Mouse (Mus musculus) liver, adult 2 months (tissue): Measurements from ENCODE around the gene Scin. TPM values are rescaled to one million over a fixed set of nuclear protein-coding genes. Genes with fewer than 3 reads are reported as not detected.

ENCODE experiments used
- DNase-seq: peaks from one replicate; pipeline ENCODE4 v3.0.0-alpha.2; 2011; ENCODE audit warnings: low read depth, low spot score; ENCODE audit errors: extremely low read depth
- H3K27ac ChIP-seq: fragments of 200-500 bp; replicated peaks from 2 replicates; pipeline ENCODE4 v1.5.1; 2012; ENCODE audit warnings: low read depth, mild to moderate bottlenecking, control low read depth, inconsistent platforms, low read length; ENCODE audit not compliant: insufficient read depth
- H3K27me3 ChIP-seq: fragments of 200-500 bp; 2 replicates; pipeline ENCODE4 v1.6.1; 2012; ENCODE audit warnings: mild to moderate bottlenecking, moderate library complexity, low read length, inconsistent platforms; ENCODE audit not compliant: control insufficient read depth, insufficient read depth
- H3K36me3 ChIP-seq: fragments of 200-500 bp; 2 replicates; pipeline ENCODE4 v1.6.1; 2012; ENCODE audit warnings: low read length, inconsistent platforms; ENCODE audit not compliant: control insufficient read depth, insufficient read depth
- H3K4me1 ChIP-seq: fragments of 200-500 bp; 2 replicates; pipeline ENCODE4 v1.6.1; 2011; ENCODE audit warnings: low read length; ENCODE audit not compliant: control insufficient read depth, insufficient read depth
- H3K4me3 ChIP-seq: fragments of 200-500 bp; 2 replicates; pipeline ENCODE4 v1.5.1; 2011; ENCODE audit warnings: low read depth, mild to moderate bottlenecking, control low read depth, low read length, moderate library complexity; ENCODE audit not compliant: insufficient read depth
- H3K79me2 ChIP-seq: fragments of 200-500 bp; 2 replicates; pipeline ENCODE4 v1.6.1; 2012; ENCODE audit warnings: inconsistent platforms, mild to moderate bottlenecking, low read length, moderate library complexity; ENCODE audit not compliant: control insufficient read depth, insufficient read depth
- H3K9ac ChIP-seq: fragments of 200-500 bp; 2 replicates; pipeline ENCODE4 v1.6.1; 2012; ENCODE audit warnings: low read depth, mild to moderate bottlenecking, control low read depth, inconsistent platforms, low read length
- CTCF ChIP-seq: fragments of 200-500 bp; IDR thresholded peaks from 2 replicates; pipeline ENCODE4 v1.5.1; 2011; ENCODE audit warnings: low read depth, low read length, control low read depth
- POLR2A ChIP-seq: fragments of 200-500 bp; IDR thresholded peaks from 2 replicates; pipeline ENCODE4 v1.6.1; 2011; ENCODE audit warnings: low read length, control low read depth; ENCODE audit not compliant: insufficient read depth; ENCODE audit errors: extremely low read depth
- WGBS: fragments of 180-500 bp; shearing (Covaris S2); methylation state at CpG from one replicate; pipeline ENCODE4 v1.1.7; 2018; 5-methylcytosine and 5-hydroxymethylcytosine counted together
- polyA plus RNA-seq: library from polyadenylated mRNA; depleted of rRNA; stranded (reverse); fragments of >200 nt; gene quantifications from 2 replicates; pipeline ENCODE4 v1.2.3, GENCODE M21; 2012
- total RNA-seq: library from RNA; depleted of rRNA; stranded (reverse); fragments of >200 nt; gene quantifications from 2 replicates; pipeline ENCODE4 v1.2.3, GENCODE M21; 2014

Gene Scin
- total and polyA plus RNA-seq, 2 experiments: 0.04 TPM; not detected in 1

- H3K79me2 ChIP-seq: no peaks in the 10 kb centered on the region; the same call in 1 of the 2 replicates
- H3K9ac ChIP-seq: no peak overlapping the region
- H3K27ac ChIP-seq: peak overlapping the region; percentile 65
- no peaks in the 10 kb centered on the region for H3K36me3 ChIP-seq
- H3K4me1 ChIP-seq: peaks cover 14% of the 10 kb centered on the region
- 39% methylated on average over 3 of the region's 3 CpGs for WGBS
- peak; percentile 92 for DNase-seq
- no peak overlapping the region for H3K4me3 ChIP-seq
- TF ChIP-seq POLR2A: no peak
- no peak for TF ChIP-seq CTCF
- no peaks in the 10 kb centered on the region for H3K27me3 ChIP-seq
Measured at GRCm38 (mm10) chr12:40023014-40023642, 110.9 kb downstream of the Scin start.

GRCm38 (mm10) chr12:40022344-40022743 lies 111.7 kb downstream of the Scin start:
- Histone ChIP-seq H3K27me3 (no peaks in the 10 kb centered on the region), H3K79me2 (no peaks in the 10 kb centered on the region; the same call in 1 of the 2 replicates), H3K27ac (no peak overlapping the region), H3K9ac (no peak overlapping the region), H3K4me3 (no peak overlapping the region), H3K4me1 (peaks cover 14% of the 10 kb centered on the region), H3K36me3 (no peaks in the 10 kb centered on the region)
- 97% methylated on average over 3 of the region's 3 CpGs for WGBS
- TF ChIP-seq CTCF: no peak
- TF ChIP-seq POLR2A: no peak
- DNase-seq: no peak

GRCm38 (mm10) chr12:40017955-40018505 lies 116.0 kb downstream of the Scin start:
- H3K27me3 ChIP-seq: no peaks in the 10 kb centered on the region
- peak overlapping the region; percentile 22; the same call in 1 of the 2 replicates for H3K4me3 ChIP-seq
- peaks cover 14% of the 10 kb centered on the region for H3K4me1 ChIP-seq
- no peaks in the 10 kb centered on the region for H3K36me3 ChIP-seq
- H3K9ac ChIP-seq: no peak overlapping the region
- H3K79me2 ChIP-seq: no peaks in the 10 kb centered on the region
- no peak overlapping the region for H3K27ac ChIP-seq
- 42% methylated on average over 6 of the region's 6 CpGs for WGBS
- TF ChIP-seq CTCF: no peak
- no peak for TF ChIP-seq POLR2A
- DNase-seq: no peak

- no peak for TF ChIP-seq POLR2A
- TF ChIP-seq CTCF: no peak
- Histone ChIP-seq H3K4me1 (peaks cover 8% of the 10 kb centered on the region; the same call in 1 of the 2 replicates), H3K27me3 (no peaks in the 10 kb centered on the region), H3K4me3 (peak overlapping the region; percentile 17), H3K36me3 (no peaks in the 10 kb centered on the region), H3K9ac (peak overlapping the region; percentile 50), H3K79me2 (no peaks in the 10 kb centered on the region), H3K27ac (peak overlapping the region; percentile 37)
- peak; percentile 87 for DNase-seq
- 27% methylated on average over 19 of the region's 19 CpGs for WGBS
Measured at GRCm38 (mm10) chr12:40016648-40017460, 117.2 kb downstream of the Scin start.

GRCm38 (mm10) chr12:40016068-40016467 lies 118.0 kb downstream of the Scin start:
- Histone ChIP-seq H3K36me3 (no peaks in the 10 kb centered on the region), H3K4me3 (no peak overlapping the region), H3K27me3 (no peaks in the 10 kb centered on the region), H3K79me2 (no peaks in the 10 kb centered on the region), H3K4me1 (peaks cover 8% of the 10 kb centered on the region; the same call in 1 of the 2 replicates), H3K9ac (no peak overlapping the region), H3K27ac (no peak overlapping the region)
- no peak for TF ChIP-seq POLR2A
- 90% methylated on average over 9 of the region's 9 CpGs for WGBS
- DNase-seq: no peak
